Mouse (Mus musculus): Measurements from ENCODE around the gene Max. TPM values are rescaled to one million over a fixed set of nuclear protein-coding genes. Genes with fewer than 3 reads are reported as not detected.

The Max gene
- 20.4 and 25.2 TPM in 2 replicates for polyA plus RNA-seq (2015; fragmentation: Nextera tagmentation; extraction: Ambion mirVana)

DNA sequence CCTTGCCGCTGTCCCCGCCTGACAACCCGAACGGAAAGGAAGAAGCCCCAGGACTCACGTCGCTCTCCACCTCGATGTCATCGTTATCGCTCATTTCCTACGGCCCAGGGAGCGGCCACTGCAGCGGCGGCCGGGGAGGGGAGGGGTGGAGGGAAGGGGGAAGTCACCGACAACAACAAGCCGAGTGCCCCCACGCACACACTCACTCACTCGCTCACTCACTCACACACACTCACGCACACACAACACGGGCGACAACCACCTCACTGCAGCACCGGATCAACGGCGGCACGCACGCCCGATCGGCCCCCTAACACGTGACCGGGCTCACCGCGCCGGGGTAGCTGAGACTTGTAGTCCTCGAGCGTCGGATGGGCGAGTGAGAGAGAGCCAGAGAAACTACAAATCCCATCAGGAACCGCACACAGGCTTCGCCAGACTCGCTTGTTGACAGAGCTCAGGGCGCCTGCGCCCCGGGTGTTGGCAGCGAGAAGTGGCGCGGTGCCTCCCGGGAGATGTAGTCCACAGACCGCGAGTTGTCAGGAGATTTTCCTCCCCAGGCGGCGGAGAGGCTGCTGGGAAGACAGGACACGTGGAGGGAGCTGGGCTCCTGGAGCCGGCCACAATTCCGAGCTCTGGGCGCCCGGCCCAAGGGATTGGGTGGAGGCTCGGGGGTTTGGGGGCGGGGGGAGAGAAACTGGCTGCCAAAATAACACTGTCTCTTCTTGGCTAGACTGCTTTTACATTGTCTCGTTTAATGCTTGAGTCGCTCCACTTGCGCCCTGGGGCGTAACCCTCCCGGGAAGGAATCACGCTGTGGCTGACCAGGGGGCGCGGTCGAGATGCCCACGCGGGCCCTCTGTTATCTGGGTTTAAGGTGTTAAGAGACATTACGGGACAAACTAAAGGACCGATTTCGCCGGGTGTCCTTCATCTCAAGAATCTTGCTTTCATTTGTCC, at the start of gene Max:
Gene Max, minus strand, starts transcription at position 270 of the 960 bp plus-strand sequence.
- Histone ChIP-seq H3K9ac (replicated peaks; ENCODE audit: low read depth, low read length) (peak within 1 kb of the TSS; percentile 81), H3K4me3 (replicated peaks; ENCODE audit: low read length) (peak within 1 kb of the TSS; percentile 72), H3K4me2 (ENCODE audit: low read length) (peak within 1 kb of the TSS; percentile 90), H3K36me3 (ENCODE audit: control insufficient read depth, insufficient read depth) (peaks cover 4% of the 10 kb centered on the region; the same call in 1 of the 2 replicates), H3K27ac (ENCODE audit: low read length) (peak within 1 kb of the TSS; percentile 62), H3K9me3 (ENCODE audit: control insufficient read depth, low read length) (no peaks in the 10 kb centered on the region), H3K27me3 (replicated peaks; ENCODE audit: control insufficient read depth, insufficient read depth, low read length) (no peaks in the 10 kb centered on the region), H3K4me1 (replicated peaks; ENCODE audit: control insufficient read depth, insufficient read depth, low read length) (peaks cover 13% of the 10 kb centered on the region)
- ATAC-seq, result peak; percentile 100
- under 1% methylated on average over 66 of the region's 73 CpGs for WGBS

DNA sequence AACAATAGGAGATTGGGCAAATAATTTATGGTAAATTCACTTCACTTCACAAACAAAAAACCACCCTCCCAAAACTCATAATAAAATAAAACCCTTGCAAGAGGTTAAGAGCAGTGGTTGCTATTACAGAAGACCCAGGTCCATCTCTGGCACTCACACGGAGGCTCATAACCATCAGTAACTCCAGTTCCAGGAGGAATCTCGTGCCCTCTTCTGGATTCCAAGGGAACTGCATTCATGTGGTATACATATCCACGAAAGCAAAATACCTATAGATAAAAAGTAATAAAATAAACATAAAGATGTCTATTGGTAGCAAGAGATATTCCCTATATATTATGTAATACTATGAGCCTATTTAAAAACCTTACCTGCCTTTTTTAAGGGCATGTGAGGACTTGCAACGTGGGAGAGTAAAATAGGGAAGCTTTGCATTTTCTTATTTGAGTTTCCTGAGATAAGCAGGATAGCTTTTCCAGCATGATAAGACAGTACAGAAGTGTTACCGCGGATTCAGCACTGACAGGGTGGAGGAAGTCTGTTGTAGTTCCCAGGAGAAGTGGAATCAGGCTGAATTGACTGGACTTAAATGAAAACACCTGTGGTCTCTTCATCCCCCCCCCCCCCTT, 49.2 kb upstream of the Max start:
- H3K4me1 ChIP-seq (replicated peaks; ENCODE audit: control insufficient read depth, insufficient read depth, low read length), result 0 out of 2 replicates have a peak, but pooled peaks cover 3% of the 10 kb centered on the region
- H3K27me3 ChIP-seq (replicated peaks; ENCODE audit: control insufficient read depth, insufficient read depth, low read length), result no peaks in the 10 kb centered on the region
- H3K4me3 ChIP-seq (replicated peaks; ENCODE audit: low read length), result no peak overlapping the region
- H3K4me2 ChIP-seq (ENCODE audit: low read length), result no peak overlapping the region
- no peak overlapping the region for H3K9ac ChIP-seq (replicated peaks; ENCODE audit: low read depth, low read length)
- WGBS, result 72% methylated on average over 6 of the region's 6 CpGs
- no peaks in the 10 kb centered on the region for H3K36me3 ChIP-seq (ENCODE audit: control insufficient read depth, insufficient read depth)
- ATAC-seq, result no peak
- no peak overlapping the region for H3K27ac ChIP-seq (ENCODE audit: low read length)
- H3K9me3 ChIP-seq (ENCODE audit: control insufficient read depth, low read length), result no peaks in the 10 kb centered on the region

DNA sequence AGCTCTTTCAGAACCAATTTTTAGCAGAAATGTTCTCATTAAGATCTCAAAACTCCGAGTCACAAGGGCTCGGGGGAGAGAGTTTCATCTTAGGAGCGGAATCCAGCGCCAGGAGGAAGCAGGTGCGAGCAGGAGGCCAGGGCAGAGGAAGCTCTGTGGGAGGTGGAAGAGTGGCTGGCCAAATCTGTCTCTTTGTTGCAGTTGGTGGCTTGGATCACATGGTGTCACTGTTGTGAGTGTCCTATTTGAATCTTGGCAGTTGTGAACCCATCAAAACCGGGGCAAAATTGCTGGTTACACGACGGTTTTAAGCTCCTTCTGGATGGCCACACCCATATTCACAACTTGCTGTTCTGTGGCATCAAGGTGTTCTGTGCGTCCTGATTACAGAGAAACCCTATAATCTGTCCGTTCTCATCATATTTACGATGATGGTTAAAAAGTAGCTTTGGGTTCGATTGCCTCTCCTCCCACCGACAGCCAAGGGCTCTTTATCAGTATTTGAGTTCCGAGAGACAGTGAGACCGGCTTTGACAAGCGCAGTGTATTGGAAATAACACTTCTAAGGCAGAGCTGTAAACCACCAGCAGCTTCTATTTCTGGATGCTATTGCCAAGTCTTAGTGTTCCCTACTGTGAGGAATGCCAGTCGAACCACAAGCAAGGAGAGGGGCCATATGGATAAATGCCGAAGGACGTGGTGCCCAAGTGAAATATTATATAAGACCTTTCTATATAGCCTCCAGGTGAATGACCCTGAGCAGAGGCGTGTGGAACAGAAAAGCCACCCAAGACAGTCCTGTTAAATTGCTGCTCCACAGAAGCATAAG, 47.4 kb upstream of the Max start:
- Histone ChIP-seq H3K4me2 (ENCODE audit: low read length) (no peak overlapping the region), H3K9ac (replicated peaks; ENCODE audit: low read depth, low read length) (no peak overlapping the region), H3K27ac (ENCODE audit: low read length) (no peak overlapping the region), H3K4me1 (replicated peaks; ENCODE audit: control insufficient read depth, insufficient read depth, low read length) (peaks cover 7% of the 10 kb centered on the region; the same call in 1 of the 2 replicates), H3K27me3 (replicated peaks; ENCODE audit: control insufficient read depth, insufficient read depth, low read length) (no peaks in the 10 kb centered on the region), H3K36me3 (ENCODE audit: control insufficient read depth, insufficient read depth) (no peaks in the 10 kb centered on the region), H3K4me3 (replicated peaks; ENCODE audit: low read length) (no peak overlapping the region), H3K9me3 (ENCODE audit: control insufficient read depth, low read length) (no peaks in the 10 kb centered on the region)
- ATAC-seq, result peak; percentile 54; the same call in 1 of the 2 replicates
- 62% methylated on average over 20 of the region's 20 CpGs for WGBS

GRCm38 (mm10) chr12:77004893-77005292, 42.9 kb upstream of the Max start:
- no peaks in the 10 kb centered on the region for H3K27me3 ChIP-seq (replicated peaks; ENCODE audit: control insufficient read depth, insufficient read depth, low read length)
- 0 out of 2 replicates have a peak overlapping the region, but pooled peaks have one; percentile 25 for H3K27ac ChIP-seq (ENCODE audit: low read length)
- H3K4me3 ChIP-seq (replicated peaks; ENCODE audit: low read length), result no peak overlapping the region
- H3K9ac ChIP-seq (replicated peaks; ENCODE audit: low read depth, low read length), result no peak overlapping the region
- ATAC-seq, result peak; percentile 49; the same call in 1 of the 2 replicates
- no peaks in the 10 kb centered on the region for H3K9me3 ChIP-seq (ENCODE audit: control insufficient read depth, low read length)
- 68% methylated on average over 10 of the region's 10 CpGs for WGBS
- H3K4me2 ChIP-seq (ENCODE audit: low read length), result no peak overlapping the region
- no peaks in the 10 kb centered on the region for H3K36me3 ChIP-seq (ENCODE audit: control insufficient read depth, insufficient read depth)
- peaks cover 12% of the 10 kb centered on the region; the same call in 1 of the 2 replicates for H3K4me1 ChIP-seq (replicated peaks; ENCODE audit: control insufficient read depth, insufficient read depth, low read length)

DNA sequence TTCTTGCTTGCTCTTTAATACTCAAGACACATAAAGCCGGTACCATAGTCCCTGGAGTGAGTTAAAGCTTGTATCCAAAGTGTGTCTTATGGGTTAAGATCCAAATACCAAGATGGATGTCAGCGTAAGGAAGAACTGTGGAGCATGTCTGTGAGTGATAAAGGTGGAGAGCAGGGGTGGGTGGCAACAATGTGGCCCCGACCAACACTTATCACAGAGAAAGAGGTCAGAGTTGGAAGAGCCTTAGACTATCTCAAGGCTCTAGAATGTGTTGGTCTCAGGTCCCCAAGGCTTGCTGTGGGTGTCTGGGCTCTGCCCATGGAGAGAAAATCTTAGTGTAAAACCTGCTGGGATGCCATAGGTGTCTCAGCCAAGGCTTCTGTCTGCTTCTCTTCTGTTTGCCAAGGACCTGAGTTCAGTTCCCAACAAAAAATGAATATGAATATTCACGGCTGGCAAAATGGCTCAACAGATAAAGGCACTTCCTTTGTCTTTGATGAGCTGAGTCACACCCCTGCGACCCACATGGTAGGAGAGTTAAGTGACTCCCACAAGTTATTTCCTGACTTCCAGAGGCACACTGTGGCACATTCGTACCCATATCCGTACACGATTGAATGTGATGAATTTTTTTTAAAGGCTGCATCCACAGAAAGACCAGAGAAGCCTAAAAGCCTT, 40.7 kb upstream of the Max start:
- H3K9ac ChIP-seq (replicated peaks; ENCODE audit: low read depth, low read length), result no peak overlapping the region
- no peaks in the 10 kb centered on the region for H3K9me3 ChIP-seq (ENCODE audit: control insufficient read depth, low read length)
- H3K36me3 ChIP-seq (ENCODE audit: control insufficient read depth, insufficient read depth), result no peaks in the 10 kb centered on the region
- no peak overlapping the region for H3K27ac ChIP-seq (ENCODE audit: low read length)
- peaks cover 9% of the 10 kb centered on the region; the same call in 1 of the 2 replicates for H3K4me1 ChIP-seq (replicated peaks; ENCODE audit: control insufficient read depth, insufficient read depth, low read length)
- no peak overlapping the region for H3K4me2 ChIP-seq (ENCODE audit: low read length)
- WGBS, result 90% methylated on average over 8 of the region's 8 CpGs
- no peak overlapping the region for H3K4me3 ChIP-seq (replicated peaks; ENCODE audit: low read length)
- ATAC-seq, result no peak
- H3K27me3 ChIP-seq (replicated peaks; ENCODE audit: control insufficient read depth, insufficient read depth, low read length), result no peaks in the 10 kb centered on the region

DNA sequence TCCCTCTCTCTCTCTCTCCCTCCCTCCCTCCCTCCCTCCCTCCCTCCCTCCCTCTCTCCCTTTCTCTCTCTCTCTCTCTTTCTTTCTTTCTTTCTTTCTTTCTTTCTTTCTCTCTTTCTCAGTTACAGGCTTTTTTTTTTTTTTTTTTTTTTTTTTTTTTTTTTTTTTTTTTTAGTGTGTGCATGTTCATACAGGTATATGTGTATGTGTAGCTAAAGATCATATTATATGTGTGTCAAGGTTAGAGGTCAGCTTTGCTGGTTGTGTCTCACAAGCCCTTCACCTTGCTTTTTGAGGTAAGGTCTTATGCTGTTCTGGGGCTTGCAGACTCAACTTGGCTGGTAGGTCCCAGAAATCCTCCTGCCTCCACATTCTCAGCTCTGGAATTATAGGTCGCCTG, 39.3 kb upstream of the Max start:
- Histone ChIP-seq H3K4me2 (ENCODE audit: low read length) (no peak overlapping the region), H3K4me1 (replicated peaks; ENCODE audit: control insufficient read depth, insufficient read depth, low read length) (peaks cover 9% of the 10 kb centered on the region; the same call in 1 of the 2 replicates), H3K27ac (ENCODE audit: low read length) (no peak overlapping the region), H3K4me3 (replicated peaks; ENCODE audit: low read length) (no peak overlapping the region), H3K9ac (replicated peaks; ENCODE audit: low read depth, low read length) (no peak overlapping the region), H3K36me3 (ENCODE audit: control insufficient read depth, insufficient read depth) (no peaks in the 10 kb centered on the region), H3K27me3 (replicated peaks; ENCODE audit: control insufficient read depth, insufficient read depth, low read length) (no peaks in the 10 kb centered on the region), H3K9me3 (ENCODE audit: control insufficient read depth, low read length) (no peaks in the 10 kb centered on the region)
- no peak for ATAC-seq
- 94% methylated on average over 1 of the region's 1 CpGs for WGBS

GRCm38 (mm10) chr12:77000705-77001284, 38.8 kb upstream of the Max start:
- 6% methylated on average over 6 of the region's 6 CpGs for WGBS
- ATAC-seq, result peak; percentile 74
- H3K9me3 ChIP-seq (ENCODE audit: control insufficient read depth, low read length), result no peaks in the 10 kb centered on the region

GRCm38 (mm10) chr12:77000096-77000704, 38.2 kb upstream of the Max start:
- peak; percentile 91 for ATAC-seq
- H3K4me3 ChIP-seq (replicated peaks; ENCODE audit: low read length), result no peak overlapping the region
- no peaks in the 10 kb centered on the region for H3K36me3 ChIP-seq (ENCODE audit: control insufficient read depth, insufficient read depth)
- no peak overlapping the region for H3K27ac ChIP-seq (ENCODE audit: low read length)
- H3K9ac ChIP-seq (replicated peaks; ENCODE audit: low read depth, low read length), result no peak overlapping the region
- no peak overlapping the region for H3K4me2 ChIP-seq (ENCODE audit: low read length)
- peaks cover 7% of the 10 kb centered on the region; the same call in 1 of the 2 replicates for H3K4me1 ChIP-seq (replicated peaks; ENCODE audit: control insufficient read depth, insufficient read depth, low read length)
- no peaks in the 10 kb centered on the region for H3K27me3 ChIP-seq (replicated peaks; ENCODE audit: control insufficient read depth, insufficient read depth, low read length)
- no peaks in the 10 kb centered on the region for H3K9me3 ChIP-seq (ENCODE audit: control insufficient read depth, low read length)
- 18% methylated on average over 4 of the region's 4 CpGs for WGBS

More at GRCm38 (mm10) chr12:77000705-77001284, 38.8 kb upstream of the Max start:
- Histone ChIP-seq H3K4me3 (replicated peaks; ENCODE audit: low read length) (no peak overlapping the region), H3K27ac (ENCODE audit: low read length) (no peak overlapping the region), H3K4me2 (ENCODE audit: low read length) (no peak overlapping the region), H3K36me3 (ENCODE audit: control insufficient read depth, insufficient read depth) (no peaks in the 10 kb centered on the region), H3K4me1 (replicated peaks; ENCODE audit: control insufficient read depth, insufficient read depth, low read length) (peaks cover 9% of the 10 kb centered on the region; the same call in 1 of the 2 replicates), H3K9ac (replicated peaks; ENCODE audit: low read depth, low read length) (no peak overlapping the region), H3K27me3 (replicated peaks; ENCODE audit: control insufficient read depth, insufficient read depth, low read length) (no peaks in the 10 kb centered on the region)
